Mouse (Mus musculus) monocyte, adult 2 months (primary cell): ENCODE data around the gene Akap1.

Experiments
- DNase-seq, 2 experiments: peaks; one replicate each; pipeline ENCODE4 v3.0.0; 2022; ENCODE audit warnings: low spot score in 2 of 2, low read depth in 1 of 2

Gene Akap1

GRCm38 (mm10) chr11:88789893-88790292 is 74.5 kb downstream of the Akap1 start:
- DNase-seq = no peak

- no peak for DNase-seq
Observed at GRCm38 (mm10) chr11:88786816-88787215, 77.6 kb downstream of the Akap1 start.

- no peak for DNase-seq
Observed at GRCm38 (mm10) chr11:88783525-88783924, 80.9 kb downstream of the Akap1 start.

- no peak for DNase-seq
Observed at GRCm38 (mm10) chr11:88782531-88782930, 81.9 kb downstream of the Akap1 start.
